Mouse (Mus musculus) activated CD4-positive, CD25-positive, alpha-beta regulatory T cell, adult 9 weeks (primary cell): ENCODE measurements around the gene Slc30a4. TPM values are rescaled to one million over a fixed set of nuclear protein-coding genes. Genes with fewer than 3 reads are reported as not detected.

Experiments
- polyA plus RNA-seq: library from polyadenylated mRNA; unstranded; fragments of 100-300 nt; shearing (Covaris generic); gene quantifications from one replicate; pipeline ENCODE4 v1.2.1, GENCODE M21; 2017

Slc30a4 gene
- 0.11 TPM for polyA plus RNA-seq

DNA sequence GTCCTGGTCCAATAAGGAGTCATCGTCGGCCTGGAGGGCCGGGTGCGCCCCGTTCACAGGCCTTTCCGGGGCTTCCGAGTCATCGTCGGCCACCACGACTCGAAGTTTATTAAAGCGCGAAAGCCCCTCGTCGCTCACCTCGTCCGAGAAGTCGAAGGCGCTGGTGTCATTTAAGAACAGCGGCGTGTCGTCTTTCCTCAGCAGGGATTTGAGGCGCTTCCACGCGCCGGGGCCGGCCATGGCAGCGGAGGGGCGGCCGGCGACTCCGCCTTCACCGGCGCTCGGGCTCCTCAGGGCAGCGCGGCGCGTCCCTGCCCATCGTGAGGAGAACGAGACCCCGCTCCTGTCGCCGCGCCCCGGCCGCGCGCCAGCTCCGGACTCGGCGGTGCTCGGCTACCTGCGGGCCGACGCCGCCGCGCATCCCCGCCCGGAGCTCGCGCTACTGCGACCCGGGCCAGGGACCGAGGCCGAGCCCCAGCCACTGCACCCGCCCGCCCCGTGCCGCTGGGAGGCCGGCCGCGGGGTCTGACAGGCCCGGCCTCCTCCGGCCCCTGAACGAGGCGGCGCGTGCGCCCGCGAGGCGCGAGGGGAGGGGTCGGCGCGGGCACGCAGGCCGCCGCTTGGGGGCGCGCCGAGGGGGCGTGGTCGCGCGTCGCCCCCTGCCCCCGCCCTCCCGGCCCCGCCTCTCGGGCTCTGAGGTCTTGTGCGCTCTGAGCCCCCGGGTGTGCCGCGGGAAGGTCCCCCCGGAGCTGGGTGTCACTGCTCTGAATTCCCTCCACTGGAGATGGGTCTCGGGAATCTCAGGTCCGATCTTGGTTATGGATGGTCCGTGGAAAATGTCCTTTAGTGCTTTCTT lies at the start of gene Slc30a4:
Slc30a4 (minus strand) TSS at position 483 of the 856 bp plus-strand sequence.

DNA sequence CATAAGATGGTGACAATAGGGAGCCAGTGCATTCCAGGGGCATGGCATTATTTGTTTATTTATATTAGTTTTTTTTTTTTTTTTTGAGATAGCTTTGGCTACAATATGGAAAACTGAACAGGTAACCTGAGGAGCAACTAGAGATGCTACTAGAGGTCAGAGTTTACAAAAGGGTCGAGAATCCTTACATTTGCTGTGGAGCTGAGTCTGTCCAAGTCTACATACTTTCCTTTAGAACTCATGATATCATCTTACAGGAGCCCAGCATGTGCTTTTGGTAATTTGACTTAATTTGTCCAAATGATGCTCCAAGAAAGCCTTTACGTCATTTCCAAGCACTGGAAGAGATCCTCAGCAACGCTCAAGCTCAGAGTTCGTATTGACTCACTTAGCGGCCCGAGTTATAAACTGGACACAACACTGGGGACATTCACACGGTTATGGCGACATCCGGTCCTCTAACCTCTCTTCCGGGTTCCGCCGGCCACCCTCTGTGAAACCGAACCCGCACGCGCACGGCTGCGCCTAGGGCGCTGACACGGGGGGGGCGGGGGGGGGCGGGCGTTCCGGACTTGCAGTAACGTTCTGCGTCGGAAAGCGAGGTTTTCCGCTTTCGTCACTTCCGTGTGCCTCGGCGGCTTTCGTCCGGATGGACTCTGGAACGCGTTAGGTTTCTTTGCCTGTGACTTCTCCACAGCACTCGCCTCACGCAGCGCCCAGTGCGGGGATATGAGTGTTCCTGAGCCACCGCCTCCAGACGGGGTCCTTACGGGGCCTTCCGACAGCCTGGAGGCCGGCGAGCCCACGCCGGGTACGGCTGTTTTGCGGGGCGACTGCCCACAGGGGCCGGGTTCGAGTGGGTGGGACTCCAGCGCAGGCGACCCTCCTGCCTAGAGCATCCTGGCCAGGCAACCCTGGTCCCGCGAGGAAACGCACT lies 35.7 kb upstream of the Slc30a4 start, which contains the start of gene Bloc1s6:
Bloc1s6 (plus strand) TSS at position 610 of the 937 bp plus-strand sequence.

DNA sequence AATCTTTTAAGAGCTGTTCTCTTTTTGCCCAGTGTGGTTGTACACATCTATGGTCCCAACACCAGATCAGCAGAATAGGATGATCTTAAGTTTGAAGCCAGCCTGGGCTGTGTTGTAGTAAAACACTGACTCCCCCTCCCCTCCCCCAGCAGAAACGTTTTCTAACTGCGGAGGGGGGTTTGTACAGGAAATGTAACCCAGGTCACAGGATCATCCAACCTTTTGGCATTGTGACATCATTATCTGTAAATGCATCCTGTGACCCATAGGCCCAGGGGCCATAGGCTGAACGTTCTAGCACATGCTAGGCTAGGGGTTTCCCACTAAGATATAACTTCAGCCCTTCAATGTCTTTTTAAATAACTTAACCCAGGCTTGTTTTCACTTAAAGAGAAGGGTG lies 65.8 kb downstream of the Slc30a4 start, which contains the start of gene AA467197:
AA467197 (plus strand) TSS at position 301 of the 400 bp plus-strand sequence.

Other genes with a start within 250 kb of the Slc30a4 start
- gene Gm14085, start 217.7 kb downstream of the Slc30a4 start, polyA plus RNA-seq = 74.7 TPM
- 0.42 TPM for gene Gatm, start 91.4 kb downstream of the Slc30a4 start, polyA plus RNA-seq
- not detected for gene AA467197, start 65.7 kb downstream of the Slc30a4 start, polyA plus RNA-seq
- 66.3 TPM for gene Bloc1s6, start 35.8 kb upstream of the Slc30a4 start, polyA plus RNA-seq
- 19.4 TPM for gene Sqor, start 62.6 kb upstream of the Slc30a4 start, polyA plus RNA-seq